Mouse (Mus musculus) forebrain, embryonic 10.5 days (tissue): ENCODE data around the gene Lipc. TPM values are rescaled to one million over a fixed set of nuclear protein-coding genes. Genes with fewer than 3 reads are reported as not detected.

Source experiments
- DNase-seq: peaks from one replicate; pipeline ENCODE4 v3.0.0-alpha.2; 2017; ENCODE audit warnings: low spot score; ENCODE audit errors: extremely low spot score
- H3K27ac ChIP-seq: fragments of 300-500 bp; sonication (generic); 2 replicates; pipeline ENCODE4 v1.5.1; 2016; ENCODE audit warnings: mild to moderate bottlenecking
- H3K27me3 ChIP-seq: fragments of 300-500 bp; sonication (generic); 2 replicates; pipeline ENCODE4 v1.6.1; 2016; ENCODE audit warnings: mild to moderate bottlenecking; ENCODE audit not compliant: poor library complexity, severe bottlenecking
- H3K36me3 ChIP-seq: fragments of 300-500 bp; sonication (generic); replicated peaks from 2 replicates; pipeline ENCODE4 v1.6.1; 2016; ENCODE audit warnings: mild to moderate bottlenecking, moderate library complexity
- H3K4me1 ChIP-seq: fragments of 300-500 bp; sonication (generic); 2 replicates; pipeline ENCODE4 v1.6.1; 2016
- H3K4me3 ChIP-seq: fragments of 300-500 bp; sonication (generic); 2 replicates; pipeline ENCODE4 v1.5.1; 2016; ENCODE audit warnings: mild to moderate bottlenecking, moderate library complexity
- H3K9me3 ChIP-seq: fragments of 300-500 bp; sonication (generic); 2 replicates; pipeline ENCODE4 v1.6.1; 2016; ENCODE audit warnings: mild to moderate bottlenecking, moderate library complexity
- WGBS: fragments of 180-500 bp; shearing (Covaris S2); methylation state at CpG from one replicate; pipeline ENCODE4 v1.1.7; 2016; 5-methylcytosine and 5-hydroxymethylcytosine counted together
- polyA plus RNA-seq: library from polyadenylated mRNA; unstranded; fragments of >200 nt; fragmentation: Nextera tagmentation; extraction: Ambion mirVana; gene quantifications from 2 replicates; pipeline ENCODE4 v1.2.1, GENCODE M21; 2016

The Lipc gene
- polyA plus RNA-seq, 1 experiment from 2014 or later = not detected

DNA sequence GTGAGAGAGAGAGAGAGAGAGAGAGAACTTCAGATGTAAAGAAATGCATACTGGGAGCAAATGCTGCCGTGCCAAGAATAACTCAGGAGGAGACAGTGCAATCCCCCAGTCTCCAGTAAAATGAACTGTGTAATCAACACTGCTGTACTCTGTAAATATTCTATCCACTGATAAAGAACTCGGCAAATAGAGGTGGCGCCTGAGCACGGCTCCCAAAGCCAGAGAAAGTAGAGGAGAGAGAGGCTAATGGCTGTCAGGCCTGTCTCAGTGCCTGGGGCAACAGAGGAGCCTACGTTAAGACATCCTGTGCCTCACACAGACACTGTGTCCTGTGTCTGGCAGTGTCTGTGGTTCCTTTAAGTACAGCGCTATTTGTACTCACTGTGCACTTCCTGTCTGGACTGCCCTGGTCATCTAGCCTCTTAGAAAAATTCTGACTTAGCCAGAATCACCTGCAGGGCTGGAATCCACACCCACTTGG, 111.1 kb downstream of the Lipc start:
- Histone ChIP-seq H3K27ac (peak overlapping the region; percentile 46; the same call in 1 of the 2 replicates), H3K36me3 (no peaks in the 10 kb centered on the region), H3K4me1 (peaks cover 15% of the 10 kb centered on the region), H3K27me3 (no peaks in the 10 kb centered on the region), H3K9me3 (no peaks in the 10 kb centered on the region), H3K4me3 (no peak overlapping the region)
- 61% methylated on average over 6 of the region's 6 CpGs for WGBS
- no peak for DNase-seq

DNA sequence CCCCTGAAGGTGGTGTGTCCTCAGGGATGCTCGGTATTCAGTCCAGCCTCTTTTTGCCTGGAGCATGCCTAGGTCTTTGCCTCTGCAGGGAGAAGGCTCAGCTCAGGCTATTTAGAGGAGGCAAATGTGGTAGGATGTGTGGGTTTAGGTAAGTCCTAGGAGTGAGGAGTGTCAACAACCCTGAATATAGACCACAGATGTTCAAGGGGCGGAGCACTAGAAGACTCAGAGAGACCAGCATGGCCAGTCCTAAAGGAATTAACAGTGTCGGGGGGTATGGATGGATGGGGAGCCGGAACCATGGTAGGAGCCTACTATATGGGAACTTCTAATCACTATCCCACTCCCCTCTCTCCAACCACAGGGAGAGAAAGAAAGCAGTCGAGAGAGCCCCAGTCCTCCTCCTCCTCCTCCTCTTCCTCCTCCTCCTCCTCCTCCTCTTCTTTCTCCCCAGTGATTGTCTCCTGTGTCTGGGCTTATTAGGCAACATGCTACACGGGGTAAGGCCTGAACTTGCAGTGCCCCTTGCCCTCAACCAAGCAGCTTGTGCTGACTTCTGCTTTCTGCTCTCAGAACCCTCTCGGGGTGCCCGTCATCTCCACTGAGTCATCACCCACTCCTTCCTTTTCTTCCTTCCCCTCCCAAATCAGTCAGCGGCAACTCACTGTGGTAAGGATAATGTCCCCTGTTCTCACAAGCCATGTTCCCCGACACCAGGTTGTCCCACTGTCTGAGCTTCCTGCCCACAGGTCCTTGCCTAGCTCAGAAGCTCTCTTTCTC, 113.7 kb downstream of the Lipc start:
- DNase-seq = no peak
- Histone ChIP-seq H3K27ac (no peak overlapping the region), H3K9me3 (no peaks in the 10 kb centered on the region), H3K4me1 (peaks cover 15% of the 10 kb centered on the region), H3K27me3 (no peaks in the 10 kb centered on the region), H3K36me3 (no peaks in the 10 kb centered on the region), H3K4me3 (no peak overlapping the region)
- 87% methylated on average over 9 of the region's 10 CpGs for WGBS

- DNase-seq = no peak
- H3K27ac ChIP-seq = no peak overlapping the region; the same call in 1 of the 2 replicates
- WGBS = 64% methylated on average over 4 of the region's 4 CpGs
Measured at GRCm38 (mm10) chr9:70834730-70835154, 117.3 kb downstream of the Lipc start.

DNA sequence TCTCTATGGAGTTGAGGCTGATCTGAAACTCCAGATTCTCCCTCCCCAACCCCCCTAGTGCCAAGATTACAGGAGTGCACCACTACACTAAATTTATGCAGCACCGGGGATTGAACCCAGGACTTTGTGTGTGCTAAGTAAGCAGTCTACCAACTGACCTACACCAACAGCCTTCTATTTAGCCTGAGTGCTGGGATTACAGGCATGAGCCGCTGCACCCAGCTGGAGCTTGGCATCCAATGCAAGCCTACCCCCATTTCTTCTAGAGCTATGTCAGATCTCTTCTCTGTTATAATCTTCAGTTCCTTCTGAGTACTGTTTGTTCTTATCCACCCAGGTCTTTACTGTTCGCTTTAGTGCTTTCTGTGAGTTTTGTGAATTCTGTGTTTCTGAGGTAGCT, 117.8 kb downstream of the Lipc start:
- no peaks in the 10 kb centered on the region for H3K27me3 ChIP-seq
- H3K4me1 ChIP-seq = peaks cover 14% of the 10 kb centered on the region; the same call in 1 of the 2 replicates
- no peak for DNase-seq
- H3K4me3 ChIP-seq = no peak overlapping the region
- no peaks in the 10 kb centered on the region for H3K36me3 ChIP-seq
- 90% methylated on average over 3 of the region's 3 CpGs for WGBS
- H3K27ac ChIP-seq = no peak overlapping the region; the same call in 1 of the 2 replicates
- no peaks in the 10 kb centered on the region for H3K9me3 ChIP-seq

More at GRCm38 (mm10) chr9:70834730-70835154, 117.3 kb downstream of the Lipc start:
- Histone ChIP-seq H3K36me3 (no peaks in the 10 kb centered on the region), H3K4me3 (no peak overlapping the region), H3K9me3 (no peaks in the 10 kb centered on the region), H3K27me3 (no peaks in the 10 kb centered on the region), H3K4me1 (0 out of 2 replicates have a peak, but pooled peaks cover 9% of the 10 kb centered on the region)

GRCm38 (mm10) chr9:70833111-70833908, 118.7 kb downstream of the Lipc start:
- WGBS = 83% methylated on average over 6 of the region's 6 CpGs
- no peaks in the 10 kb centered on the region for H3K9me3 ChIP-seq

GRCm38 (mm10) chr9:70832231-70832630, 119.8 kb downstream of the Lipc start:
- Histone ChIP-seq H3K4me1 (peaks cover 11% of the 10 kb centered on the region; the same call in 1 of the 2 replicates), H3K4me3 (no peak overlapping the region), H3K27ac (no peak overlapping the region), H3K36me3 (no peaks in the 10 kb centered on the region), H3K27me3 (no peaks in the 10 kb centered on the region), H3K9me3 (no peaks in the 10 kb centered on the region)
- WGBS = 92% methylated on average over 7 of the region's 7 CpGs
- no peak for DNase-seq

More at GRCm38 (mm10) chr9:70833111-70833908, 118.7 kb downstream of the Lipc start:
- Histone ChIP-seq H3K27me3 (no peaks in the 10 kb centered on the region), H3K4me1 (peaks cover 11% of the 10 kb centered on the region; the same call in 1 of the 2 replicates), H3K27ac (no peak overlapping the region), H3K4me3 (no peak overlapping the region), H3K36me3 (no peaks in the 10 kb centered on the region)
- no peak for DNase-seq

- 84% methylated on average over 6 of the region's 6 CpGs for WGBS
- no peak overlapping the region for H3K27ac ChIP-seq
- DNase-seq = no peak
Measured at GRCm38 (mm10) chr9:70830844-70831529, 121.0 kb downstream of the Lipc start.

DNA sequence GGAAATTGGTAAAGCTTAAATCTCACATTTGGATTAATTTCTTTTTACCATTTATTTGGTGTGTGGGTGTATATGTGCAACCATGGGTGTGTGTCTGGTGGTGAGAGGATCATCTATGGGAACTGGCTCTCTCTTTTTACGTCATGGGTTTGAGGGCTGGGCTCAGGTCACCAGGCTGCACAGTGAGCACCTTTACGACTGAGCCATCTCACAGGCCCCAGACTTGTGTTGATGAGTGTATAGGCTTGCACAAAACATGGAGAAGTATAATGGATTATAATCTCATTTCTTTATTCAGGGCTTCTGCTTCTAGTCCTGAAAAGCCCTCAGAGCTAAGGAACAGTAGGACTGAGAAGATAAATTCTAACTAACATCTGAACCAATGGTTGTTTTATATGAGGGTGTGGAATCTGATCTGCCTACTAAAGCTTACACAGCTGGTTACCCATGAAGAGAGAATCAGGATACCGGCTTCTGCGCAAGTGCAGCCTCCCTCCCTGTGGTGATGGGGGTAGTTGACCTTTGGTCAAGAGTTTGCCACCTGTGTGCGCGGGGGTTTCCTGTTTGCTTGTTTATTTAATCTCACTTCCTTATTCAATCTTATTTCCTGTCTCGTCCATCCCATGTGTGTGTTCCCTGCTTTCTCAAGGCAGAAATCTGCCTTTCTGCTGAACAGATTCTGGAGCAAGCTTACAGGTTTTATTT, 122.1 kb downstream of the Lipc start:
- Histone ChIP-seq H3K4me3 (no peak overlapping the region), H3K36me3 (no peaks in the 10 kb centered on the region), H3K27ac (no peak overlapping the region), H3K9me3 (no peaks in the 10 kb centered on the region), H3K4me1 (peaks cover 11% of the 10 kb centered on the region; the same call in 1 of the 2 replicates), H3K27me3 (no peaks in the 10 kb centered on the region)
- DNase-seq = no peak
- 67% methylated on average over 7 of the region's 7 CpGs for whole genome bisulfite sequencing

More at GRCm38 (mm10) chr9:70830844-70831529, 121.0 kb downstream of the Lipc start:
- Histone ChIP-seq H3K27me3 (no peaks in the 10 kb centered on the region), H3K4me1 (peaks cover 11% of the 10 kb centered on the region; the same call in 1 of the 2 replicates), H3K9me3 (no peaks in the 10 kb centered on the region), H3K4me3 (no peak overlapping the region), H3K36me3 (no peaks in the 10 kb centered on the region)

- Histone ChIP-seq H3K36me3 (no peaks in the 10 kb centered on the region), H3K4me3 (no peak overlapping the region), H3K27ac (no peak overlapping the region), H3K27me3 (no peaks in the 10 kb centered on the region), H3K4me1 (peaks cover 11% of the 10 kb centered on the region; the same call in 1 of the 2 replicates), H3K9me3 (no peaks in the 10 kb centered on the region)
- 88% methylated on average over 6 of the region's 6 CpGs for WGBS
- DNase-seq = no peak
Measured at GRCm38 (mm10) chr9:70827911-70828310, 124.1 kb downstream of the Lipc start.

- Histone ChIP-seq H3K27me3 (no peaks in the 10 kb centered on the region), H3K27ac (no peak overlapping the region), H3K4me3 (no peak overlapping the region), H3K9me3 (no peaks in the 10 kb centered on the region), H3K4me1 (no peaks in the 10 kb centered on the region; the same call in 1 of the 2 replicates), H3K36me3 (no peaks in the 10 kb centered on the region)
- no peak for DNase-seq
- WGBS = 92% methylated on average over 3 of the region's 3 CpGs
Measured at GRCm38 (mm10) chr9:70824103-70824502, 127.9 kb downstream of the Lipc start.

DNA sequence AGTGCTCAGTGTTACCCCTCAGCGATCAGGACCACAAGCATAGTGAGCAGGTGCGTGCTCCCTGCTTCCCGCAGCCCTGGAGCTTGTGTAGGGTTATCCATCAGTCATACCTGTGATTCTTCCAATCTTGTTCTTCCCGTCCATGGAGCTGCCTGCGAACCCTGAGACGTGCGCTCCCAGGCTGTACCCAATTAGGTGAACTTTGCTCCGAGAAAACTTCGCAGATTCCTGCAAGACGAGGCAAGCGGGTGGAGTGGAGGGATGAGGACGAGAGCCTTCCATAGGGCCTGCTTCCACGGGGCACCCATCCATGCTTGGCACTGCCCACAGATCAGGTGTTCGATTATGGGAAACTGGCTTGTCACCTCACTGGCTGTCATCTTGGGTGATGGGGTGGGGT, 133.3 kb downstream of the Lipc start:
- no peaks in the 10 kb centered on the region for H3K27me3 ChIP-seq
- no peak overlapping the region for H3K4me3 ChIP-seq
- peaks cover 24% of the 10 kb centered on the region for H3K4me1 ChIP-seq
- 86% methylated on average over 14 of the region's 14 CpGs for WGBS
- no peaks in the 10 kb centered on the region for H3K9me3 ChIP-seq
- H3K36me3 ChIP-seq = no peaks in the 10 kb centered on the region
- H3K27ac ChIP-seq = no peak overlapping the region
- no peak for DNase-seq

DNA sequence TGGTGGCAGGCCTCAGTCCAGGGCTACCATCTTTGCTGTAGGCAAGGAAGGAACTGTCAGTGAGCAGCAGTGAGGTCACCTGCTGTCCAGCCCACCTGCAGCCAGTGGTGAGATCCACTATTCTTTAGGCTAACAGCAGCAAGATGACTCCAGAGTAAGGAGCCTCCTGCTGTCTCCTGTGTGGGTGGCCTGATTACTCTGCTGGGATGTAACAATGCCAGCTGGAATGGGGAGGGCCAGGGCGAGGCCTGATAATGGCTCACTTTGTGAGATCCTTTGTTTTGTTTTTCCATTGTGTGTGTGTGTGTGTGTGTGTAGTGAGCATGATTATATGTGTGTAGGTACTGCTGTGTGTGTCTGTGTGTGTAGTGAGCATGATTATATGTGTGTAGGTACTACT, 134.6 kb downstream of the Lipc start:
- no peaks in the 10 kb centered on the region for H3K27me3 ChIP-seq
- 26% methylated on average over 1 of the region's 1 CpGs for WGBS
- H3K4me3 ChIP-seq = no peak overlapping the region
- H3K27ac ChIP-seq = peak overlapping the region; percentile 30; the same call in 1 of the 2 replicates
- peaks cover 24% of the 10 kb centered on the region for H3K4me1 ChIP-seq
- H3K36me3 ChIP-seq = no peaks in the 10 kb centered on the region
- DNase-seq = no peak
- H3K9me3 ChIP-seq = no peaks in the 10 kb centered on the region
